Mouse (Mus musculus): ENCODE results near the gene Nras. TPM values are rescaled to one million over a fixed set of nuclear protein-coding genes. Genes with fewer than 3 reads are reported as not detected.

Nras gene
- 10 to 100 TPM; 54.0 to 57.1 TPM for total RNA-seq (2021)

DNA sequence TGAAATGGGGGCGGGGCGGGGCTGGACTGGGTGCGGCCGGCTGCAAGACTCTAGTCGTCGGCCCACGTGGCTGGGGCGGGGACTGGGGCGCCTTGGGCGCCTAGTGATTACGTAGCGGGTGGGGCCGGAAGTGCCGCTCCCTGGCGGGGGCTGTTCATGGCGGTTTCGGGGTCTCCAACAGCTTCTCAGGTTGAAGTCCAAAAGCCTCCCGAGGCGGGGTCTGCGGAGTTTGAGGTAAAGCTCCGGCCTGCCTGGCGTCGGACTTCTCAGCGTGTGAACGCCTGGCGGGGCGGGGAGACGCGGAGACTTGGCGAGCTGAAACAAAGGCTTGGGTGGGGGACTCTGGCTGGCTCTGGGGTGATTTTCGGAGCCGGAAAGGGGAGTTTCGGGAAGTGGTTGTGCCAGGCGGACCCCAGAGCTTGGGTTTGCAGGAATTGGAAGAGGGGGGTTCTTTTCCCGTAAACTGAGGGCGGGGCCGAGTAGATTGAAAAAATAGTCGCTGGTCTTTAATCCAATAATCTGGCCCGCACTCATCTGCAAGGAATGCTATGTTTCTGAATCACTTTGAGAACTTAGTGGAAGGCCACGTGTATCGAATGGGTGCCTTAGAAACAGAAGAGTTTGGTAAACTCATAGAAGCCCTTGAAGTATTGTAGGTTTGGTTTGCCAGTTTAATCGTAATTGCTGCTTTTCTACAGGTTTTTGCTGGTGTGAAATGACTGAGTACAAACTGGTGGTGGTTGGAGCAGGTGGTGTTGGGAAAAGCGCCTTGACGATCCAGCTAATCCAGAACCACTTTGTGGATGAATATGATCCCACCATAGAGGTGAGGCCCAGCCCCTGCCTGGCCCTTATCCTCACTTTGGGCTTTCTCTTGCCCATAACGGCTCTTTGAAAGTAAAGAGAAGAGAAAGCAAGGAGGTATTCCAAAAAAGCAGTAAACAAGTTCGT lies at the start of gene Nras:
Gene Nras, plus strand, starts transcription at position 79 of the 951 bp plus-strand sequence.
- intact Hi-C loops (cut with DNase I): loop anchor here (2.0 to 5.0 kb wide), 3 partner anchors 32 to 112 kb away; partner anchors contain the start of genes Bcas2 and Sike1
- DNase-seq (ENCODE audit: low spot score): peak; percentile 91

- DNase-seq (ENCODE audit: low spot score): no peak
- intact Hi-C loops (cut with DNase I): no loop called here
Observed at GRCm38 (mm10) chr3:103017350-103017749, 40.7 kb upstream of the Nras start.

- intact Hi-C loops (cut with DNase I): no loop called here
- no peak for DNase-seq (ENCODE audit: low spot score)
Observed at GRCm38 (mm10) chr3:103019462-103019861, 38.6 kb upstream of the Nras start.

- DNase-seq (ENCODE audit: low spot score): peak; percentile 97
- intact Hi-C loops (cut with DNase I): loop anchor here (10.0 kb wide), 1 partner anchor 264 kb away; no protein-coding TSS in a partner anchor
Observed at GRCm38 (mm10) chr3:103020249-103020942, 37.7 kb upstream of the Nras start, which contains the start of gene Csde1. Gene Csde1, plus strand, starts transcription at chr3:103020426.

DNA sequence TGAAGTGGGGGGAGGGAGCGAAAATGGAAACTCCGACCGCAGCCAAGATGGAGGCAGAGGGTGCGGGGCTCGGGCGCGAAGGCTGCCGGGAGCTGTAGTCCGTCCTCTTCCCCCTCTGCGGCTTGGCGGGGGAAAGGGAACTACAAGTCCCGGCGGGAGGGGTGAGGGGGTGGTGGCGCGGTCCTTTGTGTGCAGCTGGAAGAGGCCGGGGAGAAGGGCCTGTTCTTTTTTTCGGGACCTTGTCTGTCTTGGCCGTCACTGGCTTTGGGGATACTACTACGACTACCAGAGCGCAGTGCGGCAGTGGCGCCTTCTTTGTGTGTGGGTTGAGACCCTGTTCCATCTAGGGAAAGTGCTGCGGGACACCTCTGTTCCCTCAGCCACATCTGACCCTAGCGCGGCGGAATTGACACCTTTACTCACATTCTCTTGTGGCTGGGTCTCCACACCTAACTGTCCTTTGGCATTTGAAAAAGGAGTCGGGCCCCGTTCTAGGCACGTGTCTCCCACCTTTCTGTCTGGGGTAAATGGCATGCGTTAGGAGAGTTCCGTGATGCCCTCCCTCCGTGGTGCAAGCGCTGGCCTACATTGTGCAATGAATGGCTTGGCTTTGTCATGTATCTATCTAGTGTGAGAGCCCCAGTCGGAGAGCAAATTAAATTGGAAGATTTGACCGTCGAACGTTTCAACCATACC lies 37.0 kb upstream of the Nras start:
- intact Hi-C loops (cut with DNase I): loop anchor here (10.0 kb wide), 1 partner anchor 264 kb away; no protein-coding TSS in a partner anchor
- peak; percentile 80 for DNase-seq (ENCODE audit: low spot score)

- intact Hi-C loops (cut with DNase I): loop anchor here (2.0 to 10.0 kb wide), 2 partner anchors 33 to 259 kb away; partner anchors contain the start of gene Nras
Observed at GRCm38 (mm10) chr3:103026174-103026573, 31.9 kb upstream of the Nras start.

GRCm38 (mm10) chr3:103040285-103040684 lies 17.8 kb upstream of the Nras start:
- DNase-seq (ENCODE audit: low spot score): no peak
- intact Hi-C loops (cut with DNase I): no loop called here

More at GRCm38 (mm10) chr3:103026174-103026573, 31.9 kb upstream of the Nras start:
- DNase-seq (ENCODE audit: low spot score): no peak

- intact Hi-C loops (cut with DNase I): no loop called here
- DNase-seq (ENCODE audit: low spot score): no peak
Observed at GRCm38 (mm10) chr3:103040861-103041379, 17.2 kb upstream of the Nras start.

DNA sequence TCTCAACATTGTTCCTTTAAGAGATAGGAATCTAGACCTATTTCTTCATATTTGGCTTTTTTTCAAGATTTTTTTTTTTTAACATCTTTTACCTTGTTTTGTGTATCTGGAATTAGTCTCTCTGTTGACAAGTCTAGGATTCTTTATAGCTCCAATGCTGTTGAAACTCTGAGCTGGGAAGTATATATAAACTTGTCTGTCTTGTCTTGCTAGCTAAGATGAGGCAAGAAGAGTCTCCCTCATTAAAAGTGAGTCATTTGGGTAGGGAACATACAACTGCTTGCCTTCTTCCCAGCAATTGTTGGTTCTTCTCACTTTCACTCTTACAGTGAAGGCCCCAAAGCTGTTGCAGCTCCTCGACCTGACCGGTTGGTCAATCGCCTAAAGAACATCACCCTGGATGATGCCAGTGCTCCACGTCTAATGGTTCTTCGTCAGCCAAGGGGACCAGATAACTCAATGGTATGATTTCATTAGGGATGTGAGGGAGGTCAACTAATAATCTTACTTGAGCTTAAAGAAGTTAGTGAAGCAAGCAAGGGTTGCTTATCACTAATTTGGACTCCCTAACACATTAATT lies 2.0 kb upstream of the Nras start:
- intact Hi-C loops (cut with DNase I): loop anchor here (5.0 kb wide), 1 partner anchor 59 kb away; the partner anchor contains the start of gene Sike1
- no peak for DNase-seq (ENCODE audit: low spot score)

- intact Hi-C loops (cut with DNase I): loop anchor here (2.0 to 5.0 kb wide), 3 partner anchors 31 to 113 kb away; partner anchors contain the start of genes Bcas2 and Sike1
- DNase-seq (ENCODE audit: low spot score): peak; percentile 4
Observed at GRCm38 (mm10) chr3:103057752-103058151, 333 bp upstream of the Nras start.

GRCm38 (mm10) chr3:103066927-103067326 lies 8.8 kb downstream of the Nras start:
- intact Hi-C loops (cut with DNase I): no loop called here
- no peak for DNase-seq (ENCODE audit: low spot score)

DNA sequence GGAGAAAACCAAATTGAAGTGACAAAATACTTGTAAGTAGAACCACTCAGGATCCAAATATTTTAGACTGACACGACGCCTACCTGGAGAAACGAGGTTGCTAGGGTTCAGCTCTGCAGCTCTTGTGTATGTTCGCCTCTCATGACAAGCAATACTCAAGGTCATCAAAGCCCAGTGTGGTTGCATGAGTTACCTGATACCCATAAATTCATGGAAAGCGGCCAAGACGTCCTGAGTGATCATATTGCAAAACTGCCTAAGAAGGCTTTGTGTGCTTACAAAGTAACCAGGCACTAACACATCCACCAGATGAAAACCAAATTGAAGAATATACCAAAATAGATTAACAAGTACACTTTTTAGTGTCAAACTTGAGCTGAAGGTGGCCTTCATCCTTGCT lies 10.9 kb downstream of the Nras start:
- no peak for DNase-seq (ENCODE audit: low spot score)
- intact Hi-C loops (cut with DNase I): no loop called here

DNA sequence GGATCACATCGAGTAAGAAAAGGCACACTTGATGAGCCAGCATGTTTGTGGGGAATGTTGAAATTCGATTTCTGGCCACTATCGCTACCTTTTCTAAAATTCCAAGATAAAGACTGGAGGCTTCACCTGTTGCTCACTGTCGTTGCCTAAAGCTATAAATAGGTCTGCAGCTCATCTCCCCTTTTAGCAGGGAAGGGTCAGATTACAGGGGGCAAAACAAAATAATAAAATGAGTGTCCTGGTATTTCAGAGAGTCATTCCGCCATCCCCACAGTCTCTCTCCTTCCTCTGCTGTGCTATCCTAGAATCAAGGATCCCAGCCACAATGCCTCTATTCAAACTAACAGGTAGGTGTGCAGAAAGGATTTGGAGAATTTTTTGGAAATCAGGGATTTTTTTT lies 15.7 kb downstream of the Nras start, which contains the start of gene Ampd1:
Gene Ampd1, plus strand, starts transcription at position 244 of the 400 bp plus-strand sequence.
- no peak for DNase-seq (ENCODE audit: low spot score)
- intact Hi-C loops (cut with DNase I): no loop called here

- no peak for DNase-seq (ENCODE audit: low spot score)
- intact Hi-C loops (cut with DNase I): no loop called here
Observed at GRCm38 (mm10) chr3:103075871-103076270, 17.8 kb downstream of the Nras start.

GRCm38 (mm10) chr3:103076476-103076875 lies 18.4 kb downstream of the Nras start:
- intact Hi-C loops (cut with DNase I): no loop called here
- DNase-seq (ENCODE audit: low spot score): no peak

GRCm38 (mm10) chr3:103079301-103079700 lies 21.2 kb downstream of the Nras start:
- intact Hi-C loops (cut with DNase I): no loop called here
- no peak for DNase-seq (ENCODE audit: low spot score)

DNA sequence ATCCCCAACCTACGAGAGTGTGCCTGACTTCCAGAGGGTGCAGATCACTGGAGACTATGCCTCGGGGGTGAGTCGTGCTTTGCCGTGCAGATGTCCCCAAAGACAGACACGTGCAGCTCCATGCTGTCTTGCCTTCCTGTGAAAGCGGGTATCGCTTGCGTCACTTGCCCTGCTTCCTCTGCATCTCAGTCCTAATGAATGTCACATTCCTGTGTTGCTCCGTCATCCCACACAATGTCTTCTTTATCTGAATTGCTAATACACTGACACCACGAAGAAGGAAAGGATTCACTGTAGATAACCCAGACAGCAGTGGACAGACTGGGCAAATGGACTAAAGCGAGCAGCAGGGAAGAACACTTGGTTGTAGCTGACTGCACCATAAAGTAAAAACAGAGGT lies 23.0 kb downstream of the Nras start:
- intact Hi-C loops (cut with DNase I): no loop called here
- DNase-seq (ENCODE audit: low spot score): no peak

DNA sequence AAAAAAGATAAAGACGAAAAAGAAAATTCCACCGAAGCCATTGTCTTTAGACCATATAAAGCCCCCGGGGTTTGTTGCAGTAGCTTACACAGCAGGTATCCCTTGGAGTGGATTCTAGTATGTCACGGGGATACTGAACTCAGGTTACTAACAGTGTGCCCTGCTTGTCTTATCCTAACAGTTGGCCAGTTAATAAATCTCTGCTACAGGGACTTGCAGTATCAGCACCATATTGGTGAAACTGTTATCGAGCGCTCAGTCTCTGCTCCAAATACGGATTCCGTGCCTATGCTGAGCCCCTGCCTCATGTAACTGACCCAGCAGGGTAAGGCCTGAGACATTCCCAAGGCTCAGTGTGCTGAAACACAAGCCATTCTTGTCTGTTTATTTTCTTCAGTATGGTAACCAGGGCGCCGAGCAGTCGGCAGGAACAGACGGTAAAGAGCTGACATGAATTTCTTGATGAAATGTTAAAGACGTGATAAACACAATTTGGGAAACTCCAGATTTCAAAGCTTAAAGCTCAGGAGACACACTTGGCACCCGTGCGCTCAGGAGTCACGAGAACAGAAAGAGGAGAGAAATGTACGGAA lies 23.9 kb downstream of the Nras start:
- intact Hi-C loops (cut with DNase I): no loop called here
- DNase-seq (ENCODE audit: low spot score): no peak

DNA sequence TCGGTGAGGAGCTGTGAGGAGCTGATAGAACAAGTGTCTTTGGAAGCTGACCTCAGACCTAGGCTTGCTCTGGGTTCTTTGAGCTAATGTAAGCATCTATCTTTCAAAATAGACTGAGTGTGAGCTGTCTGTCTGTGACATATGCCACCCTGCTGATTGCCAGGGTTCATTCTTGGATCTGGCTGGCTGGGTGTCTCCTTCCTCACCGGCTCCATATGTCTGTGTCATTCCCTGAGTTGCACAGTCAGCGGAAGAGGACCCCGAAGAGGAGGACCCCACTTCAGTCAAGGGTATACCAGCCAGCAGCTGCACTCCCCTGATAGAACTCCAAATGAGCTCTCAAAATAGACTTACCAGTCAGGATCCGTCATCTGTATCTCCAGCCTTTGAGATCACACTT lies 24.7 kb downstream of the Nras start:
- intact Hi-C loops (cut with DNase I): no loop called here
- no peak for DNase-seq (ENCODE audit: low spot score)
